Mouse (Mus musculus): ENCODE results near the gene Golt1a.

Gene Golt1a

GRCm38 (mm10) chr1:133309652-133310267, at the start of gene Golt1a:
Golt1a (plus strand) TSS chr1:133309800.
- no peak for DNase-seq (ENCODE audit: low read depth, low spot score)

GRCm38 (mm10) chr1:133262628-133263027, 47.0 kb upstream of the Golt1a start:
- no peak for DNase-seq (ENCODE audit: low read depth, low spot score)

GRCm38 (mm10) chr1:133263134-133263533, 46.5 kb upstream of the Golt1a start:
- DNase-seq (ENCODE audit: low read depth, low spot score): no peak

- no peak for DNase-seq (ENCODE audit: low read depth, low spot score)
Observed at GRCm38 (mm10) chr1:133264367-133264766, 45.2 kb upstream of the Golt1a start.

DNA sequence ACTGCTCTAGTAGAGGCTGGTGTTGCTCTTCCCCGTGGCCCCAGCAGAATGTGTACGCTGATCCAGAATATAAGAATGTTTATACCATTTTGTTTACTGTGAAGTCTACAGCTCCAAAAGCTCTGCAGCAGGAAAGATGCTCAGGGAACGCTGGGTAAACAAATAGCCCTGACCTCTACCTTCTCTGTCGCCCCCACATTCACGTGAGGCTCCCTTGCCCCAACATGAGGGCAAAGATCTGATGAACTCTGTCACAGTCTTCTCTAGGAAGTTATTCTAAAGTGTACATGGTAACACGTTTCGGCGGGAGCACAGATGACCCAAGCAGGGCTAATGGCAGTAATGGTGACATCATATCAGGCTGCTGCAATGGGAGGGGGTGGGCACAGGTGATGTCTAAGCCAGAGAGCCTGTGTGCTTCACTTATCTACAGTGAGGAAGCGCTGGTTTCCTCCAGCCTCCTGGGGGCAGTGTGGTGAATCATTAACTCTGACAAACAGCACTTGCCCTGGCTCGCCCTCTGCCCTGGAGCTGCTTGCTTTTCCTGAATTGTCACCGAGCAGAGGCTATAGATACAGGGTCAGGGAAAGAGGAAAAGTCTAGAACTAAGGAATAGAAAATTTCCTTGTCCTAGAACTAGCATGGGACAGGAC, 44.4 kb upstream of the Golt1a start:
- DNase-seq (ENCODE audit: low read depth, low spot score): no peak

- no peak for DNase-seq (ENCODE audit: low read depth, low spot score)
Observed at GRCm38 (mm10) chr1:133267094-133267493, 42.5 kb upstream of the Golt1a start.

DNA sequence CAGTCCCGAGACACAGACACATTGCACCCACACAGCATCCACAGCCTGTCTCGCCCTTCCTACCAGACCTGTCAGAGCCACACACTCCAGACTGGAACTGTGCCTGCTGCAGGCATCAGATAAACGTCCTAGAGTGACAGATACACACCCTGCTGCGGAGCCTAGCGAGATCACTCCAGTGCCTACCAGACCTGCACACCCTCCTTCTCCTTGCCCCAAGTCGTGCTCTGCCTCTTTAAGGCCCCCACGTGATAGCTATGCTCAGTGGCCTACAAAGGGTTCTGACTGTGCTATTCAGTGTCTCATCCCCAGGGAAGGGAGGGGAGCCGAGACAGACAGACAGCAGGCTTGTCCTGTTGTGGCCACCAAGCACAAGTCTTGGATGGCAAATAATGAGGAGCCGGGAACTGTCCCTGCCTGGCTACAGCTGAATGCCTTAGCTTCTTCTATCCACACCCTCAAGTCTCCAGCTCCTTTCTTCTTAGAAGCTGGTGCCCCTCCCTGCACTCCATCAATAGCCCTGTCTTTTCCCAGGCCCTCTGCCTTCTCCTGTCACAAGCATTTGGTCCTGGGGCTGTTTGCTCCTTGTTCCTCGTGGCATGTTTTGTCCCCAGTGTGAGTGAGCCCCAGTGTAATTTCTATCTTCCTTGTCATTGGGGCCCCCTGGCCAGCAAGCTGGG, 41.6 kb upstream of the Golt1a start:
- DNase-seq (ENCODE audit: low read depth, low spot score): no peak

GRCm38 (mm10) chr1:133268503-133268902, 41.1 kb upstream of the Golt1a start:
- no peak for DNase-seq (ENCODE audit: low read depth, low spot score)

- DNase-seq (ENCODE audit: low read depth, low spot score): no peak
Observed at GRCm38 (mm10) chr1:133270336-133270735, 39.3 kb upstream of the Golt1a start.

- DNase-seq (ENCODE audit: low read depth, low spot score): no peak
Observed at GRCm38 (mm10) chr1:133274163-133274562, 35.4 kb upstream of the Golt1a start.

- no peak for DNase-seq (ENCODE audit: low read depth, low spot score)
Observed at GRCm38 (mm10) chr1:133276983-133277382, 32.6 kb upstream of the Golt1a start.

GRCm38 (mm10) chr1:133278539-133278938, 31.1 kb upstream of the Golt1a start:
- no peak for DNase-seq (ENCODE audit: low read depth, low spot score)

DNA sequence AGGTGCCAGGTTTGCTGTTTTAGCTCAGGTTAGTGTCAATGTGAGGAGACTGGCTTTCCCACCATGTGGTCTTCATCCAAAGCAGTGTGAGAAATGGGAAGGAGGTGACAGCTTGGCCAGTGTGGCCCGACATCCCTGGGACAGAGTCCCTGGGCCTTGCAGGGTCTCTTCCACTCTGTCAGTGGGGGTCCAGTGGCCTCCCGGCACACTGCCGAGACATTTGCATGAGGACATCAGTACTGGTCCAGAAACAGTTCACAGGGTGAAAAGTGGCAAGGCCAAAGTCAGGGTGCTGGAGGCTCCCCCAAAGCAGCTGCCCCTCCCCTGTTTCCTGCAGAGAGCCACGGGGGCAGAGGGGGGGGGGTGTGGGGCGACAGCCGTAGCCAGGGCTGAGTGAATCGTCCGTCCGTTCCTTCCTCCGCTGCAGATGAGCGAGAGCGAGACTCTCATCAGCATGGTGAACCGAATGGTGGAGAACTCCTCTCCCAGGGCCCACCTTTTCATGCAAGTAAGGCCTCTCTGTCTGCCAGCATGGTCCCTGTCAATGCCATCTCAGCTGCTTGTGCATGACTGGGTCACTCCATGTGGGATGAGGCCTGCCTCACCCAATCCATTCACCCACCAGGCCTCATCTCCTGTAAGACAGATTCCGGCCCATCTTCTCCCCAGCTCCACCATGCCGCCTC, 30.5 kb upstream of the Golt1a start:
- DNase-seq (ENCODE audit: low read depth, low spot score): no peak

- no peak for DNase-seq (ENCODE audit: low read depth, low spot score)
Observed at GRCm38 (mm10) chr1:133279632-133280093, 29.9 kb upstream of the Golt1a start.

- DNase-seq (ENCODE audit: low read depth, low spot score): no peak
Observed at GRCm38 (mm10) chr1:133280537-133280936, 29.1 kb upstream of the Golt1a start.

DNA sequence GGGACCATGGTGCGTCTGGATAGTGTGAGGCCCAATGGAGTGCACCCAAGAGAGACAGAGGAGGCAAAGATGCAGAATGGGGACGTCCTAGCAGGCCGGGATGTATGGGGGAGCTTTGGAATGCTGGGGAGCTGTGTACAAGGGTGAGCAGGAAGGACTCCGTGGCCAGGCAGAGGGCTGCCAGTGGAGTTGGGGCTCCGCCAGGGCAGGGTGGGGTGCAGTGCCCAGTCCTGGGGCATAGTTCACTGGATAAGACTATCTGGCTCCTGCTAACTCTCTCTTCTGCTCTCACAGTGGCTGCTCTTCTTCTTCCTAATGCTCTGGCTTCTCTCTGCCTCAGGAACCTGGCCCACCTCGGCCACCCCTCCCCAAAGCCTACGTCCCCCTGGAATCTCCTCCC, 23.7 kb upstream of the Golt1a start:
- DNase-seq (ENCODE audit: low read depth, low spot score): no peak

DNA sequence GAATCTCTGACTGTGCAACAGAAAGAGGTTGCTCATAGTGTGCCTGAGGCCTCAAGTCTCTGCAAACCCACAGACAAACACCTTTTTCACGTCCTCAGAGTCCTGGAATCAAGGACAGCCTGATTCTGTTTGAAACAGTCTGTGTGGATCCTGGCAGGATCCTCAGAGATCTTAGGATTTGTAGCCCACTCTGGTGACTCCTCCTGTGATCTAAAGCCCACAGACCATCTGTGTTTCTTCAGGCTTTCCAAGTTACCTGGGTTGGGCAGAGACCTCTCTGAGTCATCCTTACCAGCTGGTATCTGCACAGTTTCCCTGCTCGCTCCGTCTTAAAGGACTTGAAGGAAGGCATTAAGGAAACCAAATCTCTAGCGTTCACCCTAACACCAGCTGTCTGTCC, 22.5 kb upstream of the Golt1a start:
- DNase-seq (ENCODE audit: low read depth, low spot score): no peak

DNA sequence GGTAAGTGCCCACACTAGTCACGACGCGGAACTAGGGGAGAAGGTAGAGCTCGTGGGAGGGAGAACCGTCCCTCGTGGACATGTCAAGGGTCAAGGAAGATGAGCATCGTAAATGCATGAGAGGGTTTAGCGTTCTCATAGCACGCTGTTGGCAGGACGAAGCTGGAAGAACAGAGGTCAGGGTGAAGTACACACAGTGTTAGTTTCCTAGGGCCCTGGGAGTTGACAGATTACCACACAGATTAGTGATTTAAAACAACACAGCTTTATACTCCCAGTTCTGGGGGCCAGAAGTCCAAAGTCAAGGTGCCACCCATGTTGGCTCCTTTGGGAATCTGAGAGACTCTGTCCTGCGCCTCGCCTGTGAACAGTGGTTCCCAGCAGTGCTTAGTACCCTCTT, 21.7 kb upstream of the Golt1a start:
- DNase-seq (ENCODE audit: low read depth, low spot score): no peak

GRCm38 (mm10) chr1:133291888-133292287, 17.7 kb upstream of the Golt1a start:
- DNase-seq (ENCODE audit: low read depth, low spot score): no peak

GRCm38 (mm10) chr1:133292608-133293007, 17.0 kb upstream of the Golt1a start:
- DNase-seq (ENCODE audit: low read depth, low spot score): no peak

GRCm38 (mm10) chr1:133296376-133296775, 13.2 kb upstream of the Golt1a start:
- no peak for DNase-seq (ENCODE audit: low read depth, low spot score)

DNA sequence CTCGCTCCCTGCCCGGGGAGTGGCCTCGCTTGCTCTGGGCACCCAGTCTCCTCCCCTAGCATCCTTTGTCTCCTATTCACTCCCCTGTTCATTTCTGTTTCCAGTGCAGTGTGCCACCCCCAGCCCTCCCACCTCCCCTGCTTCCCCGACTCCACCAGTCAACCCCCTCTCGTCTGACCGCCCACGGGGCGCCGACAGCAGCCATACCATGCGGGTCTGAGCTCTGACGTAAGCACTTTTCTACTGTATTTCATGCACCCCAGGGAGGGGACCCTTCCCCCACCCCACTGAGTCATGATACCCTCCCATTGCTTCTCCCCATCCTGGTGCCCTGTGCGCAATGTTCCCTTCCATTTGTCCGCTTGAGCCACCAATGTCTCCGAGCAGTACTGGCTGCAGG, 10.8 kb upstream of the Golt1a start:
- DNase-seq (ENCODE audit: low read depth, low spot score): no peak
